Mouse (Mus musculus) neural tube, embryonic 11.5 days (tissue): ENCODE data around the gene Neil3. TPM values are rescaled to one million over a fixed set of nuclear protein-coding genes. Genes with fewer than 3 reads are reported as not detected.

Source experiments
- ATAC-seq: fragments of 200-750 bp; cut with Nextera tagmentation; 2 replicates; pipeline ENCODE4 v1.8.0; 2017; ENCODE audit warnings: moderate number of reproducible peaks, mild to moderate bottlenecking, moderate TSS enrichment, moderate library complexity; ENCODE audit not compliant: insufficient read depth, low FRiP score, low TSS enrichment
- DNase-seq: peaks from one replicate; pipeline ENCODE4 v3.0.0-alpha.2; 2015; ENCODE audit warnings: low spot score
- H3K27ac ChIP-seq: fragments of 300-500 bp; sonication (generic); 2 replicates; pipeline ENCODE4 v1.5.1; 2014; ENCODE audit warnings: low read depth, mild to moderate bottlenecking, low read length
- H3K27me3 ChIP-seq: fragments of 300-500 bp; sonication (generic); 2 replicates; pipeline ENCODE4 v1.6.1; 2014; ENCODE audit warnings: mild to moderate bottlenecking, low read length, mixed read lengths; ENCODE audit not compliant: control insufficient read depth, insufficient read depth
- H3K36me3 ChIP-seq: fragments of 300-500 bp; sonication (generic); 2 replicates; pipeline ENCODE4 v1.6.1; 2014; ENCODE audit warnings: mild to moderate bottlenecking, low read length, moderate library complexity, mixed read lengths; ENCODE audit not compliant: control insufficient read depth, insufficient read depth
- H3K4me1 ChIP-seq: fragments of 300-500 bp; sonication (generic); 2 replicates; pipeline ENCODE4 v1.6.1; 2014; ENCODE audit warnings: low read length, mixed read lengths; ENCODE audit not compliant: control insufficient read depth, insufficient read depth
- H3K4me2 ChIP-seq: fragments of 300-500 bp; sonication (generic); 2 replicates; pipeline ENCODE4 v1.6.1; 2014; ENCODE audit warnings: low read depth, mild to moderate bottlenecking, moderate library complexity
- H3K4me3 ChIP-seq: fragments of 300-500 bp; sonication (generic); 2 replicates; pipeline ENCODE4 v1.5.1; 2014; ENCODE audit warnings: low read depth, low read length
- H3K9ac ChIP-seq: fragments of 300-500 bp; sonication (generic); 2 replicates; pipeline ENCODE4 v1.6.1; 2014; ENCODE audit warnings: mild to moderate bottlenecking, low read length
- H3K9me3 ChIP-seq: fragments of 300-500 bp; sonication (generic); 2 replicates; pipeline ENCODE4 v1.6.1; 2016; ENCODE audit warnings: low read length; ENCODE audit not compliant: control insufficient read depth
- WGBS: fragments of 180-500 bp; shearing (Covaris S2); extraction: QIAGEN DNeasy Blood & Tissue Kit; methylation state at CpG from one replicate; pipeline ENCODE4 v1.1.7; 2014; 5-methylcytosine and 5-hydroxymethylcytosine counted together
- polyA plus RNA-seq: library from polyadenylated mRNA; unstranded; fragments of >200 nt; fragmentation: Nextera tagmentation; extraction: Ambion mirVana; gene quantifications from 2 replicates; pipeline ENCODE4 v1.2.1, GENCODE M21; 2014

Neil3 gene
- polyA plus RNA-seq, 1 experiment from 2014 or later = 20.3 TPM

- WGBS = 89% methylated on average over 7 of the region's 7 CpGs
- Histone ChIP-seq H3K4me1 (no peaks in the 10 kb centered on the region), H3K27me3 (no peaks in the 10 kb centered on the region), H3K4me3 (no peak overlapping the region), H3K27ac (no peak overlapping the region), H3K9me3 (no peaks in the 10 kb centered on the region), H3K9ac (no peak overlapping the region), H3K36me3 (no peaks in the 10 kb centered on the region), H3K4me2 (no peak overlapping the region)
- DNase-seq = no peak
- peak; percentile 16; the same call in 1 of the 2 replicates for ATAC-seq
These were observed 25.1 kb downstream of the Neil3 start for GRCm38 (mm10) chr8:53613577-53614287.

GRCm38 (mm10) chr8:53612297-53612696, 26.6 kb downstream of the Neil3 start:
- no peaks in the 10 kb centered on the region for H3K36me3 ChIP-seq
- no peaks in the 10 kb centered on the region for H3K27me3 ChIP-seq
- 77% methylated on average over 7 of the region's 7 CpGs for WGBS
- DNase-seq (no peak), ATAC-seq (no peak)
- H3K4me3 ChIP-seq = no peak overlapping the region
- no peak overlapping the region for H3K4me2 ChIP-seq
- no peak overlapping the region for H3K9ac ChIP-seq
- no peaks in the 10 kb centered on the region for H3K9me3 ChIP-seq
- no peaks in the 10 kb centered on the region for H3K4me1 ChIP-seq
- H3K27ac ChIP-seq = no peak overlapping the region

- Histone ChIP-seq H3K27me3 (no peaks in the 10 kb centered on the region), H3K4me3 (no peak overlapping the region), H3K4me2 (no peak overlapping the region), H3K27ac (no peak overlapping the region), H3K36me3 (no peaks in the 10 kb centered on the region), H3K4me1 (no peaks in the 10 kb centered on the region), H3K9me3 (no peaks in the 10 kb centered on the region), H3K9ac (no peak overlapping the region)
- WGBS = 39% methylated on average over 3 of the region's 3 CpGs
- DNase-seq (no peak), ATAC-seq (no peak)
These were observed 31.8 kb downstream of the Neil3 start for GRCm38 (mm10) chr8:53607040-53607439.

GRCm38 (mm10) chr8:53604906-53605305, 34.0 kb downstream of the Neil3 start:
- ATAC-seq (no peak), DNase-seq (no peak)
- Histone ChIP-seq H3K4me1 (no peaks in the 10 kb centered on the region), H3K9me3 (no peaks in the 10 kb centered on the region), H3K4me2 (no peak overlapping the region), H3K27ac (no peak overlapping the region), H3K9ac (no peak overlapping the region), H3K36me3 (no peaks in the 10 kb centered on the region), H3K27me3 (no peaks in the 10 kb centered on the region), H3K4me3 (no peak overlapping the region)
- WGBS = 96% methylated on average over 5 of the region's 5 CpGs

- H3K4me1 ChIP-seq = no peaks in the 10 kb centered on the region
- H3K9me3 ChIP-seq = no peaks in the 10 kb centered on the region
- DNase-seq (no peak), ATAC-seq (no peak)
- H3K27ac ChIP-seq = no peak overlapping the region
- H3K4me2 ChIP-seq = no peak overlapping the region
- H3K4me3 ChIP-seq = no peak overlapping the region
- H3K9ac ChIP-seq = no peak overlapping the region
- H3K36me3 ChIP-seq = no peaks in the 10 kb centered on the region
- H3K27me3 ChIP-seq = no peaks in the 10 kb centered on the region
- 88% methylated on average over 4 of the region's 4 CpGs for WGBS
These were observed 35.2 kb downstream of the Neil3 start for GRCm38 (mm10) chr8:53603672-53604071.

- DNase-seq = no peak
- no peak for ATAC-seq
- Histone ChIP-seq H3K4me3 (no peak overlapping the region), H3K27ac (no peak overlapping the region), H3K9ac (no peak overlapping the region), H3K36me3 (no peaks in the 10 kb centered on the region), H3K4me2 (no peak overlapping the region), H3K4me1 (no peaks in the 10 kb centered on the region), H3K27me3 (no peaks in the 10 kb centered on the region), H3K9me3 (no peaks in the 10 kb centered on the region)
- WGBS = 83% methylated on average over 3 of the region's 3 CpGs
These were observed 38.0 kb downstream of the Neil3 start for GRCm38 (mm10) chr8:53600826-53601225.

GRCm38 (mm10) chr8:53600025-53600811, 38.6 kb downstream of the Neil3 start:
- 64% methylated on average over 11 of the region's 11 CpGs for WGBS
- Histone ChIP-seq H3K9me3 (no peaks in the 10 kb centered on the region), H3K4me2 (no peak overlapping the region), H3K9ac (no peak overlapping the region), H3K27me3 (no peaks in the 10 kb centered on the region), H3K27ac (no peak overlapping the region), H3K36me3 (no peaks in the 10 kb centered on the region), H3K4me1 (no peaks in the 10 kb centered on the region), H3K4me3 (no peak overlapping the region)
- DNase-seq (no peak), ATAC-seq (peak; percentile 55; the same call in 1 of the 2 replicates)

GRCm38 (mm10) chr8:53598101-53598500, 40.8 kb downstream of the Neil3 start:
- WGBS = 81% methylated on average over 1 of the region's 1 CpGs
- Histone ChIP-seq H3K36me3 (no peaks in the 10 kb centered on the region), H3K4me1 (no peaks in the 10 kb centered on the region), H3K27me3 (no peaks in the 10 kb centered on the region), H3K9me3 (no peaks in the 10 kb centered on the region), H3K4me3 (no peak overlapping the region), H3K27ac (no peak overlapping the region), H3K9ac (no peak overlapping the region), H3K4me2 (no peak overlapping the region)
- DNase-seq (no peak), ATAC-seq (no peak)

- DNase-seq (no peak), ATAC-seq (no peak)
- no peaks in the 10 kb centered on the region for H3K4me1 ChIP-seq
- H3K36me3 ChIP-seq = no peaks in the 10 kb centered on the region
- H3K9ac ChIP-seq = no peak overlapping the region
- H3K27ac ChIP-seq = no peak overlapping the region
- H3K27me3 ChIP-seq = no peaks in the 10 kb centered on the region
- H3K9me3 ChIP-seq = no peaks in the 10 kb centered on the region
- 87% methylated on average over 2 of the region's 2 CpGs for WGBS
- H3K4me2 ChIP-seq = no peak overlapping the region
- H3K4me3 ChIP-seq = no peak overlapping the region
These were observed 47.1 kb downstream of the Neil3 start for GRCm38 (mm10) chr8:53591777-53592176.
